Mouse (Mus musculus) heart, adult 2 months (tissue): Measurements from ENCODE around the gene Mmgt2.
A peak's percentile ranks its signal among the peaks of the same experiment; 100 is the strongest.

Experiments
- CTCF ChIP-seq: fragments of 200-600 bp; IDR thresholded peaks from 2 replicates; pipeline ENCODE4 v1.8.1; 2022; ENCODE audit warnings: antibody characterized with exemption, mild to moderate bottlenecking, moderate library complexity
- EP300 ChIP-seq: fragments of 200-500 bp; IDR thresholded peaks from 2 replicates; pipeline ENCODE4 v1.6.1; 2011; ENCODE audit warnings: low read depth, low read length, control low read depth; ENCODE audit not compliant: insufficient read depth
- POLR2A ChIP-seq: fragments of 200-500 bp; IDR thresholded peaks from 2 replicates; pipeline ENCODE4 v1.6.1; 2011; ENCODE audit warnings: mild to moderate bottlenecking, low read depth, low read length, control low read depth; ENCODE audit not compliant: insufficient read depth

- TF ChIP-seq EP300, result peak; percentile 93
- peak; percentile 100 for TF ChIP-seq POLR2A
- TF ChIP-seq CTCF, result peak; percentile 28; the same call in 1 of the 2 replicates
Observed at GRCm38 (mm10) chr11:62602619-62603311, 45.7 kb upstream of the Mmgt2 start.
